Comparison of ENCODE assay signal across 24 mouse cellular contexts in genomic region chr3:51623956-51624355, GRCm38 (mm10). TPM values are rescaled to one million over a fixed set of nuclear protein-coding genes. Genes with fewer than 3 reads are reported as not detected.
A peak's percentile ranks its signal among the peaks of the same experiment; 100 is the strongest.
DNase-seq lines count a peak whose midpoint lies in the region; ATAC-seq and TF ChIP-seq lines count a peak whose summit lies in the region.
"Had no signal": no experiment of that assay in that cellular context is flagged by ENCODE, and none has a peak within 500 bp of the region (broad histone marks: within the 10 kb centered on the region; RNA-seq: fewer than 3 reads in every experiment).

No protein-coding gene starts in this region.

- TF ChIP-seq EP300 in lung, postnatal 0 days (IDR thresholded peaks at IDR 0.05) = no peak

- TF ChIP-seq POLR2A in lung, adult 2 months (IDR thresholded peaks at IDR 0.05; ENCODE audit: borderline replicate concordance, extremely low read depth, low read depth, low read length) = no peak

- TF ChIP-seq CTCF in lung, adult 2 months (IDR thresholded peaks at IDR 0.05; ENCODE audit: insufficient read depth, low read length) = no peak
- TF ChIP-seq CTCF in lung, postnatal 0 days (IDR thresholded peaks at IDR 0.05) = no peak
- no peak for TF ChIP-seq CTCF in midbrain, postnatal 0 days (IDR thresholded peaks at IDR 0.05)

- H3K27ac ChIP-seq in lung, postnatal 0 days (ENCODE audit: low read length) = no peak overlapping the region
- H3K27ac ChIP-seq in midbrain, postnatal 0 days (ENCODE audit: low read depth, low read length) = no peak overlapping the region
- H3K27ac ChIP-seq: embryonic facial prominence, embryonic 10.5 days; embryonic facial prominence, embryonic 12.5 days; forebrain, embryonic 13.5 days had no signal

- peak; percentile 70 for ATAC-seq in lung, postnatal 0 days
- no peak for ATAC-seq in midbrain, postnatal 0 days (ENCODE audit: low FRiP score)
- ATAC-seq: activated CD4-positive, CD25-positive, alpha-beta regulatory T cell, adult 4 months; CD4-positive, CD25-positive, alpha-beta regulatory T cell, adult 4 months; forebrain, embryonic 13.5 days; Patski had no signal

- H3K4me2 ChIP-seq in lung, postnatal 0 days (replicated peaks; ENCODE audit: low read depth, low read length) = no peak overlapping the region
- H3K4me2 ChIP-seq in midbrain, postnatal 0 days (ENCODE audit: low read depth, low read length, poor library complexity, severe bottlenecking) = no peak overlapping the region
- H3K4me2 ChIP-seq: embryonic facial prominence, embryonic 12.5 days; forebrain, embryonic 13.5 days had no signal

- H3K9ac ChIP-seq in lung, postnatal 0 days (replicated peaks; ENCODE audit: low read depth) = no peak overlapping the region
- no peak overlapping the region for H3K9ac ChIP-seq in midbrain, postnatal 0 days (replicated peaks; ENCODE audit: low read length, poor library complexity, severe bottlenecking)
- H3K9ac ChIP-seq: embryonic facial prominence, embryonic 12.5 days; forebrain, embryonic 13.5 days had no signal

- no peaks in the 10 kb centered on the region for H3K36me3 ChIP-seq in lung, postnatal 0 days (ENCODE audit: insufficient read depth, low read length)
- no peaks in the 10 kb centered on the region for H3K36me3 ChIP-seq in midbrain, postnatal 0 days (ENCODE audit: insufficient read depth, low read length)
- H3K36me3 ChIP-seq: embryonic facial prominence, embryonic 10.5 days; embryonic facial prominence, embryonic 12.5 days; G1E had no signal

- 54% methylated on average over 2 of the region's 2 CpGs for WGBS in lung, adult 2 months
- WGBS in lung, postnatal 0 days = 59% methylated on average over 2 of the region's 2 CpGs
- WGBS in midbrain, postnatal 0 days = 87% methylated on average over 2 of the region's 2 CpGs

- H3K4me1 ChIP-seq in lung, adult 2 months (ENCODE audit: control insufficient read depth, insufficient read depth, low read length) = peaks cover 3% of the 10 kb centered on the region; the same call in 1 of the 2 replicates
- H3K4me1 ChIP-seq in lung, postnatal 0 days (ENCODE audit: insufficient read depth, low read depth, low read length) = no peaks in the 10 kb centered on the region
- H3K4me1 ChIP-seq in midbrain, postnatal 0 days (ENCODE audit: insufficient read depth, low read length) = no peaks in the 10 kb centered on the region
- H3K4me1 ChIP-seq: embryonic facial prominence, embryonic 10.5 days; embryonic facial prominence, embryonic 12.5 days; forebrain, embryonic 13.5 days had no signal

- peak; percentile 61 for DNase-seq in heart, adult 11 months
- no peak for DNase-seq in heart, adult 18-20 months
- peak; percentile 11 for DNase-seq in lung, adult 2 months
- DNase-seq in lung, postnatal 10 days = no peak
- peak; percentile 57 for DNase-seq in lung, postnatal 0 days (ENCODE audit: low spot score)
- peak; percentile 67 for DNase-seq in lung, postnatal 36 days
- DNase-seq in midbrain, postnatal 0 days (ENCODE audit: low spot score) = no peak
- DNase-seq: adrenal gland, adult 8-10 months; adrenal gland, postnatal 14 days; adrenal gland, postnatal 36 days; B cell, adult 2 months; cerebellum, adult 11-12 months; cerebellum, adult 2 months; cerebellum, adult 9-10 months; cerebellum, postnatal 10 days; cerebellum, postnatal 25 days had no signal

- no peaks in the 10 kb centered on the region for H3K27me3 ChIP-seq in lung, postnatal 0 days (replicated peaks; ENCODE audit: insufficient read depth, low read length)
- H3K27me3 ChIP-seq in midbrain, postnatal 0 days (ENCODE audit: insufficient read depth, low read length) = no peaks in the 10 kb centered on the region
- H3K27me3 ChIP-seq: CH12.LX; embryonic facial prominence, embryonic 12.5 days; forebrain, embryonic 13.5 days; Patski had no signal

- no peak overlapping the region for H3K4me3 ChIP-seq in lung, adult 2 months (replicated peaks; ENCODE audit: extremely low read depth, low read depth, low read length)
- H3K4me3 ChIP-seq in lung, postnatal 0 days (ENCODE audit: low read depth, low read length) = no peak overlapping the region
- H3K4me3 ChIP-seq in midbrain, postnatal 0 days (ENCODE audit: low read depth, low read length) = no peak overlapping the region
- H3K4me3 ChIP-seq: embryonic facial prominence, embryonic 10.5 days; embryonic facial prominence, embryonic 12.5 days; forebrain, embryonic 13.5 days had no signal

- H3K9me3 ChIP-seq in lung, postnatal 0 days (ENCODE audit: low read length) = no peaks in the 10 kb centered on the region
- no peaks in the 10 kb centered on the region for H3K9me3 ChIP-seq in midbrain, postnatal 0 days (ENCODE audit: low read length)
- H3K9me3 ChIP-seq: embryonic facial prominence, embryonic 10.5 days; embryonic facial prominence, embryonic 12.5 days; forebrain, embryonic 13.5 days; G1E had no signal

RNA-seq across cellular contexts. Expression of gene Mgst2, which starts 36.2 kb away (rescaled TPM):
- 1 to 10 TPM in 1 of 2 experiments, under 1 TPM in 1; 0.65 to 2.5 TPM for total RNA-seq in heart, adult 18-20 months (2021)
- 1.3 and 3.6 TPM in 2 replicates for polyA plus RNA-seq in lung, adult 2 months (2012; rRNA removed)
- polyA plus RNA-seq in lung, postnatal 0 days (2015; fragmentation: Nextera tagmentation; extraction: Ambion mirVana) = 6.7 and 8.6 TPM in 2 replicates
- total RNA-seq in midbrain, postnatal 0 days (2014; rRNA removed) = 0.16 TPM in 1 of 2 replicates, not detected in the other
- polyA plus RNA-seq in midbrain, postnatal 0 days (2015; fragmentation: Nextera tagmentation; extraction: Ambion mirVana) = 0.58 and 1.3 TPM in 2 replicates

Comparison
In these comparisons a context has a peak if more than half of its experiments do, and no peak if none do; other contexts are left out.
1. DNase-seq: peak in heart, adult 11 months (single experiment), lung, adult 2 months (single experiment), lung, postnatal 0 days (single experiment) and lung, postnatal 36 days (single experiment); none in heart, adult 18-20 months (0 of 2), lung, postnatal 10 days (single experiment) and midbrain, postnatal 0 days (single experiment).